In the genomic region with DNA sequence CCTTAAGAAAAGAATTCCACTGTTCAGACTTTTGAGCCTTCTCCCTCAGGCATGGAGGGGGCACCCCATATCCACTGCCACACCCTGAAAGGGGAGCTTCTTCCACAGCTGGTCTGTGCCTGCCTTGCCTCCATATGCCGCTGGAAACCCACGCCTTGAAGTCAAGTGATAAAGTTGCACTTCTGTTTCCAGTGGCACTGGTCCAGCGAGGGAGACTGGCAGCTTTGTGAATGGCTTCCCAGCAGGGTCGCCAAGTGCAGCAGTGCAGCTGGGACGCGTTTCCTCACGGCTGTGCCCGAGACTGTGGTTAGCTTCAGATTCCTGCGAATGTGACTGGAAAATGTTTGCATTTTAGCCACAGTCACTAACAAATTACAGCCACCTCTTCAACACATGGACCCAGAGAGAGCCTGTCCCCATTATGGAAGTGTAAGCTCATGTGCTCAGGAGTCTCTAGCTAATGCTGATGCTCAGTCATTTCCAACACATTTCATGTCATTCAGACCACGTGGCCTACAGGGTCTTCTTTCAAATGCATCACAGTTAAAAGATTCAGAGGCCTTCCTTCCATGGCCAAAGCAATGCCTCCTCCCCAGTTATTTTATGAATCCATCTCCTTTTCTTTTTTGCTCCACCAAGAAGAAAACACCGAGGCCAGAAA, we compare ENCODE assay signal across 9 mouse cellular contexts.
A peak's percentile ranks its signal among the peaks of the same experiment; 100 is the strongest.
DNase-seq lines count a peak whose midpoint lies in the region.
"Had no signal": no experiment of that assay in that cellular context is flagged by ENCODE, and none has a peak within 500 bp of the region (broad histone marks: within the 10 kb centered on the region; RNA-seq: fewer than 3 reads in every experiment).

No protein-coding gene starts in this region.

- peak; percentile 19 for DNase-seq in adrenal gland, postnatal 10 days
- DNase-seq in adrenal gland, adult 8-10 months = no peak
- peak; percentile 53 for DNase-seq in 3134 (ENCODE audit: extremely low read depth, insufficient read length, low spot score)
- DNase-seq in frontal cortex, postnatal 25 days (ENCODE audit: low spot score in 2 of 2) = peak; percentile 20 to 29
- DNase-seq in layer of hippocampus, postnatal 25 days (ENCODE audit: extremely low spot score in 1 of 2, low spot score in 1 of 2) = peak; percentile 12 to 19
- peak; percentile 73 to 92 for DNase-seq in lung, postnatal 4 days
- no peak for DNase-seq in spleen, postnatal 36 days (ENCODE audit: low spot score in 2 of 2)
- DNase-seq in adrenal gland, postnatal 36 days = no peak
- DNase-seq: liver, embryonic 13.5 days had no signal

Comparison
In these comparisons a context has a peak if more than half of its experiments do, and no peak if none do; other contexts are left out.
1. DNase-seq: peak in adrenal gland, postnatal 10 days (single experiment), 3134 (single experiment), frontal cortex, postnatal 25 days (2 of 2), layer of hippocampus, postnatal 25 days (2 of 2) and lung, postnatal 4 days (2 of 2); none in adrenal gland, adult 8-10 months (single experiment), spleen, postnatal 36 days (0 of 2) and adrenal gland, postnatal 36 days (0 of 2).